Mouse (Mus musculus) brain, embryonic 14.5 days (tissue): ENCODE data around the gene Bco1.

Experiments
- CTCF ChIP-seq: fragments of 200-500 bp; IDR thresholded peaks from 2 replicates; pipeline ENCODE4 v1.5.1; 2012; ENCODE audit warnings: inconsistent platforms, mild to moderate bottlenecking, moderate library complexity, borderline replicate concordance; ENCODE audit not compliant: insufficient read depth, insufficient read length; ENCODE audit errors: extremely low read depth
- POLR2A ChIP-seq: fragments of 200-500 bp; IDR thresholded peaks from 2 replicates; pipeline ENCODE4 v1.6.1; 2012; ENCODE audit warnings: mild to moderate bottlenecking, inconsistent platforms, borderline replicate concordance; ENCODE audit not compliant: poor library complexity, insufficient read depth, insufficient read length, severe bottlenecking; ENCODE audit errors: extremely low read depth

DNA sequence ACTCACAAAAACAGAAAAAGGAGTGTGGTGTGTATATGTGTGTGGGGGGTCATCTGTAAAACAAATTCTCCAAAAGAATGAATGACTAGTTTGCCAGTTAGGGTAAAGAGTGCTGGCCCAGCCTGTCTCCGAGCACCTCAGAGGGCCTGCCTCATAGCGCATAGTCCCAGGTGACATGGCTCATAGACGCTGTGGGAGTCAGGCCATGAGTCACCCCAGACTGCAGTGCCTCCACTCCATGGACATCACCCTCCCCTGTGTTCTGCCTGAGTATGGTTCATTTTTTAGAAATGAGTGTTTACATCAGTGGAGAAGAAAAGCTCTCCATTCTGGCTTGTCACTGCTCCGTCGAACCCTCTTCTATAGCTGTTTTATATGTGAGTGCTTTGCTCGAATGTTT lies 83.0 kb downstream of the Bco1 start:
- TF ChIP-seq CTCF (no peak), POLR2A (no peak)
